ENCODE assay signal across 10 mouse cellular contexts in the genomic region with DNA sequence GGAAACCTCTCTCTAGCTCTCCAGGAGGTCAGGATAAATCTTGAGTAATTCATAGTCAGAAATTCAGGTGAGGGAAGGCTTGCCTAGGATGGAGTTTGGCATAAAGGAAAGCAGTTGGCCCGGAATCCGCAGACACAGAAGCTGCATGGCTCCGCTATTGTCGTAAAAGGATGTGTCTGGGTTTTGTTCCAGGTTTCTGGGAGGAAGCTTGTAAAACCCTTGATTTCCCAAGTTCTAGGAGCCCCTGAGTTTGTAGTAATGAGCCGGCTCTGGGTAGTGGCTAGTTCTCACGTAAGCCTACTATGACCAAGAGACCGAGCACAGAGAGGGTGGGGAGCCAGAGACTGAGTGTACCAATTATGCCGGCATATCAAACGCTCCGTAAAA. TPM values are rescaled to one million over a fixed set of nuclear protein-coding genes. Genes with fewer than 3 reads are reported as not detected.
A peak's percentile ranks its signal among the peaks of the same experiment; 100 is the strongest.
DNase-seq lines count a peak whose midpoint lies in the region; ATAC-seq and TF ChIP-seq lines count a peak whose summit lies in the region.
"Had no signal": no experiment of that assay in that cellular context is flagged by ENCODE, and none has a peak within 500 bp of the region (broad histone marks: within the 10 kb centered on the region; RNA-seq: fewer than 3 reads in every experiment).

No protein-coding gene starts in this region.

- no peak overlapping the region for H3K9ac ChIP-seq in lung, postnatal 0 days (replicated peaks; ENCODE audit: low read depth)
- H3K9ac ChIP-seq in liver, embryonic 16.5 days (ENCODE audit: low read depth, low read length): no peak overlapping the region

- H3K36me3 ChIP-seq in lung, postnatal 0 days (ENCODE audit: insufficient read depth, low read length): no peaks in the 10 kb centered on the region
- H3K36me3 ChIP-seq in liver, embryonic 16.5 days (ENCODE audit: control insufficient read depth, insufficient read depth): no peaks in the 10 kb centered on the region

- no peaks in the 10 kb centered on the region; the same call in 1 of the 2 replicates for H3K4me1 ChIP-seq in cerebellum, adult 2 months (ENCODE audit: control insufficient read depth, insufficient read depth, low read length)
- no peaks in the 10 kb centered on the region; the same call in 1 of the 2 replicates for H3K4me1 ChIP-seq in lung, postnatal 0 days (ENCODE audit: insufficient read depth, low read depth, low read length)
- peaks cover 6% of the 10 kb centered on the region for H3K4me1 ChIP-seq in liver, embryonic 16.5 days (ENCODE audit: control insufficient read depth, low read depth, low read length)

- no peaks in the 10 kb centered on the region for H3K27me3 ChIP-seq in cerebellum, adult 2 months (ENCODE audit: control insufficient read depth, insufficient read depth, low read length)
- H3K27me3 ChIP-seq in lung, postnatal 0 days (replicated peaks; ENCODE audit: insufficient read depth, low read length): no peaks in the 10 kb centered on the region
- H3K27me3 ChIP-seq in liver, embryonic 16.5 days (ENCODE audit: control insufficient read depth, insufficient read depth, low read depth, low read length): peaks cover 8% of the 10 kb centered on the region

- H3K4me2 ChIP-seq in lung, postnatal 0 days (replicated peaks; ENCODE audit: low read depth, low read length): 0 out of 2 replicates have a peak overlapping the region, but pooled peaks have one; percentile 15
- peak overlapping the region; percentile 42; the same call in 1 of the 2 replicates for H3K4me2 ChIP-seq in liver, embryonic 16.5 days (ENCODE audit: low read depth, low read length)

- peak overlapping the region; percentile 22 for H3K4me3 ChIP-seq in cerebellum, adult 2 months (replicated peaks; ENCODE audit: insufficient read depth, low read depth, low read length)
- H3K4me3 ChIP-seq in lung, postnatal 0 days (ENCODE audit: low read depth, low read length): no peak overlapping the region
- no peak overlapping the region for H3K4me3 ChIP-seq in liver, embryonic 16.5 days (ENCODE audit: low read depth, low read length)

- 33% methylated on average over 10 of the region's 10 CpGs for WGBS in cerebellum, adult 2 months
- WGBS in lung, postnatal 0 days: 30% methylated on average over 10 of the region's 10 CpGs
- WGBS in liver, embryonic 16.5 days (ENCODE audit: insufficient replicate concordance): 27% methylated on average over 10 of the region's 10 CpGs

- no peak for TF ChIP-seq EP300 in lung, postnatal 0 days (IDR thresholded peaks at IDR 0.05)

- no peaks in the 10 kb centered on the region for H3K9me3 ChIP-seq in lung, postnatal 0 days (ENCODE audit: low read length)
- H3K9me3 ChIP-seq in liver, embryonic 16.5 days (replicated peaks; ENCODE audit: control insufficient read depth, low read length): no peaks in the 10 kb centered on the region

- no peak overlapping the region for H3K27ac ChIP-seq in cerebellum, adult 2 months (ENCODE audit: insufficient read depth, low read length)
- no peak overlapping the region for H3K27ac ChIP-seq in lung, postnatal 0 days (ENCODE audit: low read length)
- H3K27ac ChIP-seq in liver, embryonic 16.5 days (ENCODE audit: low read length): no peak overlapping the region

- no peak for TF ChIP-seq POLR2A in cerebellum, adult 2 months (IDR thresholded peaks at IDR 0.05; ENCODE audit: borderline replicate concordance, insufficient read depth, low read length)

- ATAC-seq in lung, postnatal 0 days: no peak
- no peak for ATAC-seq in liver, embryonic 16.5 days (ENCODE audit: low read depth)
- ATAC-seq in erythroid progenitor cell, adult 5-6 weeks (replicated peaks; ENCODE audit: low FRiP score, poor library complexity, severe bottlenecking): no peak

- no peak for TF ChIP-seq CTCF in cerebellum, adult 2 months (IDR thresholded peaks at IDR 0.05; ENCODE audit: borderline replicate concordance, insufficient read depth, low read depth, low read length)
- TF ChIP-seq CTCF in lung, postnatal 0 days (IDR thresholded peaks at IDR 0.05): no peak

- peak; percentile 26 to 40 for DNase-seq in cerebellum, adult 2 months
- DNase-seq in cerebellum, adult 9-11 months: no peak
- no peak for DNase-seq in lung, postnatal 0 days (ENCODE audit: low spot score)
- no peak for DNase-seq in lung, postnatal 10 days
- DNase-seq in right cerebral cortex, postnatal 25 days: no peak
- no peak for DNase-seq in urinary bladder, postnatal 4 days (ENCODE audit: low spot score in 2 of 2)
- DNase-seq: right cerebral cortex, postnatal 14 days had no signal

RNA-seq across cellular contexts. Expression of a gene that starts 52.7 kb away (rescaled TPM):
- polyA plus RNA-seq in cerebellum, adult 2 months (2012; rRNA removed): not detected in 2 replicates
- polyA plus RNA-seq in lung, postnatal 0 days (2015; fragmentation: Nextera tagmentation; extraction: Ambion mirVana): not detected in 2 replicates
- polyA plus RNA-seq in liver, embryonic 16.5 days (2015; fragmentation: Nextera tagmentation; extraction: Ambion mirVana): not detected in 2 replicates
- not detected in 2 replicates for total RNA-seq in erythroid progenitor cell, adult 5-6 weeks (2015; ENCODE audit: low replicate concordance)
- not detected in 2 replicates for total RNA-seq in erythroid progenitor cell, adult 5-6 weeks (2017; ENCODE audit: low replicate concordance)
- total RNA-seq: left cerebral cortex, adult 18-20 months had no signal

Comparison
In these comparisons a context has a peak if more than half of its experiments do, and no peak if none do; other contexts are left out.
1. DNase-seq: peak in cerebellum, adult 2 months (2 of 2); none in cerebellum, adult 9-11 months (single experiment), lung, postnatal 0 days (single experiment), lung, postnatal 10 days (single experiment), right cerebral cortex, postnatal 25 days (single experiment) and urinary bladder, postnatal 4 days (0 of 2).